In genomic region chr13:32975710-32976109, GRCm38 (mm10) we compare ENCODE assay signal across 26 mouse cellular contexts. TPM values are rescaled to one million over a fixed set of nuclear protein-coding genes. Genes with fewer than 3 reads are reported as not detected.
DNase-seq lines count a peak whose midpoint lies in the region; ATAC-seq and TF ChIP-seq lines count a peak whose summit lies in the region.
"Had no signal": no experiment of that assay in that cellular context is flagged by ENCODE, and none has a peak within 500 bp of the region (broad histone marks: within the 10 kb centered on the region; RNA-seq: fewer than 3 reads in every experiment).

No protein-coding gene starts in this region.

- no peak for ATAC-seq in lung, embryonic 14.5 days (ENCODE audit: insufficient read depth)
- ATAC-seq: forebrain, embryonic 13.5 days; intestine, embryonic 16.5 days; midbrain, embryonic 16.5 days had no signal

- no peak overlapping the region for H3K9ac ChIP-seq in heart, adult 2 months (ENCODE audit: low read depth, low read length)
- no peak overlapping the region for H3K9ac ChIP-seq in lung, embryonic 14.5 days
- H3K9ac ChIP-seq: forebrain, embryonic 13.5 days; heart, embryonic 15.5 days; hindbrain, embryonic 13.5 days; limb, embryonic 15.5 days; stomach, embryonic 15.5 days had no signal

- H3K27ac ChIP-seq in heart, adult 2 months = peak overlapping the region; percentile 50
- H3K27ac ChIP-seq in lung, embryonic 14.5 days (ENCODE audit: low read depth) = peak overlapping the region; percentile 38; the same call in 1 of the 2 replicates
- H3K27ac ChIP-seq: forebrain, embryonic 13.5 days; heart, embryonic 15.5 days; hindbrain, embryonic 13.5 days; limb, embryonic 10.5 days; limb, embryonic 15.5 days; stomach, embryonic 15.5 days had no signal

- TF ChIP-seq CTCF in heart, adult 2 months (IDR thresholded peaks at IDR 0.05) = no peak
- no peak for TF ChIP-seq CTCF in lung, embryonic 14.5 days (IDR thresholded peaks at IDR 0.05; ENCODE audit: low read depth)

- H3K4me3 ChIP-seq in heart, adult 2 months = no peak overlapping the region
- H3K4me3 ChIP-seq in lung, embryonic 14.5 days (ENCODE audit: low read depth, low read length) = no peak overlapping the region
- H3K4me3 ChIP-seq: forebrain, embryonic 13.5 days; heart, embryonic 10.5 days; heart, embryonic 15.5 days; hindbrain, embryonic 13.5 days; limb, embryonic 10.5 days; limb, embryonic 15.5 days; stomach, embryonic 15.5 days had no signal

- peaks cover 10% of the 10 kb centered on the region for H3K36me3 ChIP-seq in heart, adult 2 months (ENCODE audit: control insufficient read depth, insufficient read depth, low read length)
- no peaks in the 10 kb centered on the region for H3K36me3 ChIP-seq in lung, embryonic 14.5 days (ENCODE audit: insufficient read depth)
- H3K36me3 ChIP-seq: heart, embryonic 10.5 days; hindbrain, embryonic 13.5 days; limb, embryonic 10.5 days; limb, embryonic 15.5 days; stomach, embryonic 15.5 days had no signal

- no peak for TF ChIP-seq EP300 in heart, adult 2 months (IDR thresholded peaks at IDR 0.05; ENCODE audit: insufficient read depth, low read depth, low read length)

- intact Hi-C loops in heart, adult 2 months (cut with DNase I) = no loop called here
- intact Hi-C loops in heart, postnatal 25 days (cut with DNase I) = no loop called here

- no peak for TF ChIP-seq POLR2A in heart, adult 2 months (IDR thresholded peaks at IDR 0.05; ENCODE audit: insufficient read depth, low read depth, low read length)

- H3K27me3 ChIP-seq in heart, adult 2 months (ENCODE audit: control insufficient read depth, insufficient read depth, low read length) = no peaks in the 10 kb centered on the region
- no peaks in the 10 kb centered on the region for H3K27me3 ChIP-seq in lung, embryonic 14.5 days (ENCODE audit: insufficient read depth, low read length)
- H3K27me3 ChIP-seq: forebrain, embryonic 13.5 days; heart, embryonic 15.5 days; hindbrain, embryonic 13.5 days; limb, embryonic 15.5 days; stomach, embryonic 15.5 days had no signal

- no peaks in the 10 kb centered on the region for H3K9me3 ChIP-seq in lung, embryonic 14.5 days (ENCODE audit: low read depth, low read length)
- H3K9me3 ChIP-seq: forebrain, embryonic 13.5 days; heart, embryonic 10.5 days; heart, embryonic 15.5 days; hindbrain, embryonic 13.5 days; limb, embryonic 10.5 days; limb, embryonic 15.5 days; stomach, embryonic 15.5 days had no signal

- H3K79me2 ChIP-seq in heart, adult 2 months (replicated peaks; ENCODE audit: control insufficient read depth, insufficient read depth, low read length) = no peaks in the 10 kb centered on the region

- no peak for DNase-seq in heart, adult 2 months
- DNase-seq in heart, postnatal 25 days (ENCODE audit: low spot score) = no peak
- DNase-seq in lung, embryonic 14.5 days = no peak
- no peak for DNase-seq in lung, adult 18-20 months
- DNase-seq in adrenal gland, postnatal 10 days = peak; percentile 41
- DNase-seq in adrenal gland, postnatal 14 days = peak; percentile 56
- DNase-seq: B cell, adult 2 months; cerebellum, adult 11 months; cerebellum, adult 9-10 months; cerebellum, postnatal 36 days; gastrocnemius, postnatal 10 days; heart, postnatal 4 days; kidney, adult 9 months; kidney, postnatal 10 days; layer of hippocampus, adult 9-11 months had no signal

- H3K4me1 ChIP-seq in heart, adult 2 months (ENCODE audit: control insufficient read depth, insufficient read depth, low read length) = no peaks in the 10 kb centered on the region
- no peaks in the 10 kb centered on the region for H3K4me1 ChIP-seq in lung, embryonic 14.5 days (ENCODE audit: insufficient read depth)
- H3K4me1 ChIP-seq: forebrain, embryonic 13.5 days; hindbrain, embryonic 13.5 days; limb, embryonic 10.5 days; limb, embryonic 15.5 days; stomach, embryonic 15.5 days had no signal

- H3K4me2 ChIP-seq in lung, embryonic 14.5 days = no peak overlapping the region
- H3K4me2 ChIP-seq: forebrain, embryonic 13.5 days; heart, embryonic 15.5 days; hindbrain, embryonic 13.5 days; limb, embryonic 15.5 days; midbrain, embryonic 11.5 days; stomach, embryonic 15.5 days had no signal

- 23% methylated on average over 2 of the region's 2 CpGs for WGBS in heart, adult 2 months
- WGBS in lung, embryonic 14.5 days = 38% methylated on average over 2 of the region's 2 CpGs

RNA-seq across cellular contexts. Expression of gene Serpinb6b, which starts 10.7 kb away (rescaled TPM):
- 10 to 100 TPM; 26.3 to 33.1 TPM for total RNA-seq in heart, adult 2 months (2021)
- 21.6 and 30.3 TPM in 2 replicates for polyA plus RNA-seq in heart, adult 2 months (2012; rRNA removed)
- 10 to 100 TPM; 32.7 to 37.4 TPM for total RNA-seq in heart, postnatal 25 days (2021)
- 23.7 and 24.0 TPM in 2 replicates for polyA plus RNA-seq in lung, embryonic 14.5 days (2014; fragmentation: Nextera tagmentation; extraction: Ambion mirVana)
- 10 to 100 TPM; 20.1 to 32.0 TPM for total RNA-seq in adrenal gland, postnatal 10 days (2021)
- total RNA-seq in adrenal gland, postnatal 14 days (2021) = 26.4 and 27.6 TPM in 2 replicates

RNA-seq across cellular contexts. Expression of gene Serpinb9, which starts 27.3 kb away (rescaled TPM):
- total RNA-seq in heart, adult 2 months (2021) = 1 to 10 TPM; 8.6 to 9.3 TPM
- polyA plus RNA-seq in heart, adult 2 months (2012; rRNA removed) = 6.0 and 11.9 TPM in 2 replicates
- 1 to 10 TPM; 9.0 to 9.8 TPM for total RNA-seq in heart, postnatal 25 days (2021)
- 30.1 and 31.8 TPM in 2 replicates for polyA plus RNA-seq in lung, embryonic 14.5 days (2014; fragmentation: Nextera tagmentation; extraction: Ambion mirVana)
- total RNA-seq in adrenal gland, postnatal 10 days (2021) = 10 to 100 TPM; 12.9 to 16.3 TPM
- total RNA-seq in adrenal gland, postnatal 14 days (2021) = 14.4 and 16.1 TPM in 2 replicates

RNA-seq across cellular contexts. Expression of gene Serpinb9b, which starts 51.5 kb away (rescaled TPM):
- under 1 TPM in 1 of 2 experiments, not detected in 1; 0.18 TPM for total RNA-seq in heart, adult 2 months (2021)
- polyA plus RNA-seq in heart, adult 2 months (2012; rRNA removed) = 0.20 and 0.47 TPM in 2 replicates
- total RNA-seq in heart, postnatal 25 days (2021) = under 1 TPM in 1 of 2 experiments, not detected in 1; 0.20 TPM
- 0.27 and 0.36 TPM in 2 replicates for polyA plus RNA-seq in lung, embryonic 14.5 days (2014; fragmentation: Nextera tagmentation; extraction: Ambion mirVana)
- total RNA-seq in adrenal gland, postnatal 10 days (2021) = not detected
- 0.22 TPM in 1 of 2 replicates, not detected in the other for total RNA-seq in adrenal gland, postnatal 14 days (2021)
- total RNA-seq: gastrocnemius, postnatal 10 days; left cerebral cortex, postnatal 10 days had no signal
- polyA plus RNA-seq: limb, embryonic 10.5 days; stomach, embryonic 15.5 days had no signal

Comparison
In these comparisons a context has a peak if more than half of its experiments do, and no peak if none do; other contexts are left out.
1. DNase-seq: peak in adrenal gland, postnatal 10 days (single experiment) and adrenal gland, postnatal 14 days (single experiment); none in heart, adult 2 months (0 of 2), heart, postnatal 25 days (single experiment), lung, embryonic 14.5 days (single experiment) and lung, adult 18-20 months (0 of 2).